Mouse (Mus musculus): ENCODE measurements around the gene 4930430A15Rik.

Gene 4930430A15Rik

GRCm38 (mm10) chr2:111229502-111229901 lies at the start of gene 4930430A15Rik:
TSS of gene 4930430A15Rik (minus strand) at chr2:111229602.
- DNase-seq: no peak

GRCm38 (mm10) chr2:111274006-111274405 lies 44.6 kb upstream of the 4930430A15Rik start, which contains the start of gene Olfr1277:
TSS of gene Olfr1277 (minus strand) at chr2:111274106.
- no peak for DNase-seq

- no peak for DNase-seq
Observed at GRCm38 (mm10) chr2:111254216-111254615, 24.8 kb upstream of the 4930430A15Rik start, which contains the start of gene Olfr1276. TSS of gene Olfr1276 (plus strand) at chr2:111254516.

- no peak for DNase-seq
Observed at GRCm38 (mm10) chr2:111235186-111235585, 5.8 kb upstream of the 4930430A15Rik start, which contains the start of gene Olfr1275. TSS of gene Olfr1275 (minus strand) at chr2:111235286.

- DNase-seq: no peak
Observed at GRCm38 (mm10) chr2:111182068-111182467, 47.3 kb downstream of the 4930430A15Rik start.

- no peak for DNase-seq
Observed at GRCm38 (mm10) chr2:111152836-111153235, 76.6 kb downstream of the 4930430A15Rik start, which contains the start of gene Gm15130. TSS of gene Gm15130 (minus strand) at chr2:111152936.

- no peak for DNase-seq
Observed at GRCm38 (mm10) chr2:111135739-111136138, 93.7 kb downstream of the 4930430A15Rik start.

Data from cerebellum, postnatal 36 days (tissue).